Mouse (Mus musculus) left cerebral cortex, adult 11 months (tissue): ENCODE results near the gene Slc9a9.
A peak's percentile ranks its signal among the peaks of the same experiment; 100 is the strongest.

Source experiments
- DNase-seq: peaks from one replicate; pipeline ENCODE4 v3.0.0; 2022; ENCODE audit warnings: low spot score

Slc9a9 gene

GRCm38 (mm10) chr9:95077938-95078337 lies 408.2 kb downstream of the Slc9a9 start:
- no peak for DNase-seq

DNA sequence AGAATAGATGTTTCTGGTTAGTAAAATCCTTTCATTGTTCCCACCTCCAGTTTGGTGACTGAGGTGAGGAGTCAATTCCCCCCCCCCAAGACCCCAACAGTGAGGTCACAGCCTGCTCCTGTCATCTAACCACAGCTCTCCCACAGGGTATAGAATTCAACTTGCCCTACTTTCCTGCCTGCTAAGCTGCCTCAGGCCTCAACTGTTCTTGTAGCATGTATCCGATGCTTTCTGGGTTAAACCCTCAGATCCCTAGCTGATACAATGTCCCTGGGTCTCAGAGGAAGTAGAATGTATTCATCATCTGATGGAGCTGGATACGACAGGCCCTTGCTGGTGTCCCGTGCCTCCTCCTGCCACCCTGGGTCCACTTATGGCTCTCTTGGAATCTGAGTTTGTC lies 408.9 kb downstream of the Slc9a9 start:
- DNase-seq: no peak

- no peak for DNase-seq
Measured at GRCm38 (mm10) chr9:95079951-95080350, 410.2 kb downstream of the Slc9a9 start.

DNA sequence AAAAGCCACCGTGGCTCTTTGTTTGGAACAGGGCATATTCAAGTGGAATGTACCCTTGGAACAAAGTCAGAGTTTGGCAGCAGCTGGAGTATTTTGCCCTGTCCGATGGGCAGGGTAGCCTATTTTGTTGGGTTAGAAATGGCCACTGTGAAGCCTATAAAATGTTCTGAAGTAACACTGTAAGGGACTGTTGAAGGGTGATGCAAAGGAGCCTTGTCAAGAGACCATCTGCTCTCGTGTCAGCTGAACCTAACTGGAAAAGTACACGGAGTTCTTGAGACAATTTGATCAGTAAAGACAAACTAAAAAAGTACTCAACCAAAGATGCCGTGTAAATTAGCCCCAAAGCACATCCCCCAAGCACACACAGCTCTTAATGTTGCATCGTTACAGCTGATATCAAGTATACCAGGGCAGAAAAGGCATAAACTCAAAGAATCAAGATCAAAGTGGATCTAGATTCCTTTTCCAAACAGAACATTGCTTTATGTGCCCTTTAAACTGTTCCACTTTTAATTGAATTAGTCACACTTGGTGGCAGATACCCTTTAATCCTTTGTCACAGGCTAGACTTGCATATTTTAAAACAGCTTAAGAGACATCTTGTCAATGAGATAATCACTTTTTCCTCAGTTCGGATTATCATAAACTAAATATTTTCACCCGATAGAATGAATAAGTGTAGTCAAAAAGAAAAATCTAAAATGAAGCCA lies 416.6 kb downstream of the Slc9a9 start:
- no peak for DNase-seq

DNA sequence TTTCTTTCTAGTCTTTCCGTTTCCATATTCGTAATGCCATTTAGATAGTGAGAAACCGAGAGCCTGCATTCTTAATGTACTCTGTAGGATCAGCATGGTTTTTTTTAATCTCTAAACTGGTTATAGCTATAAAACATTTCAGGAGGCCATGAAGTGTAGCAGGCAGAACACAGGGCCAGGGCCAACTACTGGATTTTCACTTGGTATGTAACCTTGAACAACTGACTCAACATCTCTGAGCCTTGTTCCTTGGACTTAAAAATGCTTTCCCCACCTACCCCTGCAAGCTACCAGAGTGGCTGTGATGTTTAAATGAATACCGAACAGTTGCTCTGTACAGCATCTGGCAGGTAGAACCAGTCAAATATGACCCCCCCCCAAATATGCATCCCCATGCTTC lies 418.5 kb downstream of the Slc9a9 start:
- DNase-seq: no peak

DNA sequence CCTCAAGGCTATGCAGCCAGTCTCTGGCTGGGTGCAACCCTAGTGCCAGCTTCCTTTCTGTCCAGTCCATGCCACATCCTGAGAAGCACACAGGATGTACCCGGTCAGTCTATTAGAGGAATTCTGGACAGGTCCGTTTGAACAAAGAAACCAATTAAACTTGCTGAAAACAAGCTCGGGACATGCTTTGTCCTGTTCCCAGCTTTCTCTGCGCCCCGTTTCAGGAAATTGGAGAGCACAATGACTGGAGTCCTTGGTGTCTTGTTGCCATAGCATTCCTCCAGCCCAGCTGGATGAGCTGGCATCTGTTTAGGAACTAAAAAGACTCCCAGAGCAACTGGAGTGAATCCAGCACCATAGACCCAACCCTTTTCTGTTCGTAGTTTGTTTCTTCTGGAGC lies 419.3 kb downstream of the Slc9a9 start:
- no peak for DNase-seq

GRCm38 (mm10) chr9:95096486-95096885 lies 426.8 kb downstream of the Slc9a9 start:
- no peak for DNase-seq

GRCm38 (mm10) chr9:95105768-95106167 lies 436.1 kb downstream of the Slc9a9 start:
- no peak for DNase-seq

DNA sequence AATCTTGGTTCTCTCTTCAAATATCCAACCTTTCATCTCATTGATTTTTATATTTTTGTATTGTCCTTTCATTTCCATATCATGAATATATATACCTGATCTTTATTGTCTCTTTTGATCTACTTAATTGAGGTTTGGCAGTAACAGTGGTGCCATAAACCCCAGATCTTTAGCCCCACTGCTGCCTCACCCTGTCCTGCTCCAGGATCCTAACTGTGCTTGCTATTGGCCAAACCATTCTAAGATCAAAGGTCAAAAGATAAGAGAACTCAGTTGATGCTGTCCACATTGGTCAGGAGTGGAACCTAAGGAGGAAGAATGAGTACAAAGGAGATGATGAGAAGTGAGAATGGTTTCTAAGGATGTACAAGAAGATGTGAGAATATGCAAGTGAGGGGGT lies 440.1 kb downstream of the Slc9a9 start:
- DNase-seq: no peak

GRCm38 (mm10) chr9:95110768-95111167 lies 441.1 kb downstream of the Slc9a9 start:
- DNase-seq: no peak

- DNase-seq: no peak
Measured at GRCm38 (mm10) chr9:95111732-95112131, 442.0 kb downstream of the Slc9a9 start.

DNA sequence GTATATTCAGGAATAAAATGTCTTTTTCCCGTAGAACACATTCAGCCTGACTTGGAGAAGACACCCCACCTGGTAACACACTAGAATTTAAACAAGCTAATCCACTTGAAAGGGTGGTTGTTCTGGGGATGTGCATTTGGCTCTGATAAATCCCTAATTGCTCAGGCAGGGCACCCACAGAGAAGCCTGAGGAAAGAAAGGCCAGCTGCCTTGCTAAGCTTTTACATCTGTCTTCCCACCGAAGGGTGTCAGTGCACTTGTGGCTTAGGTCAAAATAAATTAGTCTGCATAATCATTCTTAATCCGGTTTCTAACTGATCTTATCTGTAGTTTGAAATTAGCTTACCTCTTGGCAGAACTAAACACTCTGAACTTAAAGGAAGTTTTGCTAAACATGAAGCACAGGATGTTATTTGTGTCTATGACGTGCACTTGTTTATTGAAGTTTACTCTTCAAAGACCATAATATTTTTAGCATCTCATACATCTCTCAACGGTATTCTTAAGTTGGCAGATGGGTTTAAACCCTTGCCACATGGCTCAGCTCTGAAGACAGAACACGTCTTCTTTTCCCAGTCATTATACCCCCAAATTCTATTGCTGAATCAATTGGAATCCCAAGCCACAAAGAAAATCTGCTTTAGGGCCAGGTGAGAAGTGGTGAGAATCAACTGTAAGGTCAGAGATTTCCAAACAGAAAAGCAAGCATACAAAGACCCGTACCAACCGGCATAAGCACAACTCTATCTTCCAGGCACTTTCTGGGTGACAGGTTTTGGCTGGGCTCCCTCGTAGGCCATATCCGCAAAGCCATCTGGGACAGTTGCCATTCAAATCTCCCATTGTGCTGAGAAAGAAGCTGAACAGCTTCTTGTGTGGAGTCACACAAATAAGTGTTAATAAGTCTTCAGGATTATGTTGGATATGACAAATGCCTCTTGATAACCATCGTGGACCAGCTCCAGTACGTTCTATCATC lies 443.7 kb downstream of the Slc9a9 start:
- no peak for DNase-seq

- no peak for DNase-seq
Measured at GRCm38 (mm10) chr9:95120062-95120461, 450.4 kb downstream of the Slc9a9 start.

DNA sequence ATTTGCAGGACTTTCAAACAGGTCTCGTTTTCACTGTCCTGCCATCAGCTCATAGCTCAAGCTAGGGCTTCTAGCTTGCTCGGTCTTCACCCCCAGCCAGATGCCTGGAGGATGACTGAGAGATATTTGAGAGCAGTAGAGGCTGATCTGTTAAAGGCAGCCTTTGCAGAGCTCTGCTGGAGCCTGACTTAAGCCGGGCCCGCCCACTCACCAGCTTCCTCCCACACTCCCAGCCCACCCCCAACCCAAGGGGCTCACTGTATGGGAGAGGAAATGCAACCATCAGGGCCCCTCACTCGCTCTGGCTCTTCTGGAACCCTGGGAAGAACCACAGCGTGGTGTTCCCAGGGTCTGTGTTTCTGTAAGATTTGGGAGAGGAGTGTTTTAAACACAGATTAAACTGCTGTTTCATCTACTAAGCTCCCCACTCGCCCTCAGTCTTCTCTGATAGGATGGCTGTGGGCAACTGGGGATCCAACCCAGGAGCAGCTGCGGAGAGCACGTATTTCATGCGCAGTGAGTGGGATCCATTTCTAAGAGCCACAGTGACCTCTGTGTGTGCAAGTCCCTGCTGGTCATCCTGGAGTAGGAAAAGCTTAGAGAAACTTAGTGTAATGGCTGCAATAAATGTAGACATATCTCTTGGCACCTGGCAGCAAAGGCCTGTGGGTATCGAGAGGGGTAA lies 451.6 kb downstream of the Slc9a9 start:
- DNase-seq: no peak

DNA sequence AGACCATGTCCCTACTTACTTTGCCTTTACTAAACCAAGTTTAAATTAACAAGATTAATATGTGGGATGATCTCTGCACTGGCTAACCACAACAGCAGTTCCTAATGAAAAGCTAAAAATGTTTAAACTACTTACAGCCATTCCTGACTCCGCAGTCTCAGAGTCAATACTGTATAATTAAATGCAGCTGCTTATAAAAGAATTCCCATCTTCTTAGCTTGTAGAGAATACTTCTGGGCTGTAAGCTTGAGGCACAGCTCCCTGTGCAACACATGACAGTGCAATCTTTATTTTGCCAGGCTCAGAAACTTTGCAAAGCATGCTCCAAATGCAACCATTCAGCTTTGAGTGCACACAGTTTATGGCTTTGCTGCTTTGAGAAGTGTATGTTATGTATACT lies 456.0 kb downstream of the Slc9a9 start:
- DNase-seq: no peak

DNA sequence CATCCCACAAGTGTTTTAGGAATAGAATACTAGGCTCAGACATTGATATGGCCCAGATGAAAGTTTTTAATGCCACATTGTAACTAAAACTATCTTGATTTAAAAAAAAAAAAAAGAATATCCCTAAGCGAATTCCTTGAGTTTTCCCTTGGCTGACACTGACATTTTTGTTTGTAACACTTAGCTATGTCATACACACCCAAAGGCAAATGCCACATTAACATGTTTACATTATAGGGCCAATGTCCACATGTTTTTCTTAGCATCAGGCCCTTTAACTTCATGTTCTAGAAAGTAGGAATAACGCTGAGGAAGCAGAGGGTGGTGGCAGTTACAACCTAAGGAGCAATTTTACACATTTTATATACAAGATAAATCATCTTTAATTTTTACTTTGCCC lies 458.1 kb downstream of the Slc9a9 start:
- DNase-seq: no peak

- DNase-seq: no peak
Measured at GRCm38 (mm10) chr9:95149206-95149729, 479.6 kb downstream of the Slc9a9 start.

DNA sequence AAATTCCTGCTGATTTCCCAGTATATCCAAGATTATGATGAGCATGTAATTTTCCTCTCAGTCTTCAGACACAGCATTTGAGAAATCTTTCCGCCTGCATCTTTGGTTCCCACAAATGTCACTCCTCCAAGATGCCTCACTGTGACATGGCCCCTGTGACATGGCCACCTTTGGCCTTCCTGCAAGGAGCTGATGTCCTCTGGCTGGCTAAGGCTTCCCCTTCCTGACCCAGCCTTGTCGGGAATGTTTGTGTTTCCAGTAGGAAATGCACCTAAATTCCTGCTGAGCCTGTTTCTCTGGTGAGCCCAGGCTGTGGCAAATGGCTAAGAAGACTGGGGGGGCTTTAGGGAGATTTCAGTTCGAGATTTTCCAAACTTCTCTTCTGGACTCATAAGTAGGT lies 480.4 kb downstream of the Slc9a9 start:
- no peak for DNase-seq

- DNase-seq: no peak
Measured at GRCm38 (mm10) chr9:95150597-95150996, 480.9 kb downstream of the Slc9a9 start.

GRCm38 (mm10) chr9:95150998-95151397 lies 481.3 kb downstream of the Slc9a9 start:
- DNase-seq: no peak

- DNase-seq: peak; percentile 16
Measured at GRCm38 (mm10) chr9:95151746-95152145, 482.0 kb downstream of the Slc9a9 start.

DNA sequence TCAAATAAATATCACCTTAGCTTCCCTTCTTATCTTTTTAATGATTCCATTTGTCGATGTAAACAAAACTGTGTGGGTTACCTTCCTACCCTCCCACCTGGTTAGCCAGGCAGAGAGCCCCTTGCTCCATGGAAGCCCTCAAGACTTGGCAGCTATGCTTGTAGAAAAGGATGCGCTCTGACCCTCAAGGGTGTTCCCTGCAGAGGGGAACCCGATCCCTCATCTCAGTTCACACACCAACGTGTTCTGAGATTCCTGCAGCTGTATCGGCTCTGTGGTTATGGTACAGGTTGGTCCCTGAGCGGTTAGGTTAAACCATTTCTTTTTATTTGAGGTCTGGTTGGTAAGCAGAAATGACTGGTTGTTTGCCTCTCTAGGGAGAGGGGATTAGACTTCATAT lies 484.3 kb downstream of the Slc9a9 start:
- no peak for DNase-seq
